Mouse (Mus musculus) gastrocnemius, postnatal 14 days (tissue): ENCODE measurements around the gene Casp8ap2. TPM values are rescaled to one million over a fixed set of nuclear protein-coding genes. Genes with fewer than 3 reads are reported as not detected.
A peak's percentile ranks its signal among the peaks of the same experiment; 100 is the strongest.

ENCODE experiments used
- DNase-seq: peaks from one replicate; pipeline ENCODE4 v3.0.0; 2021; ENCODE audit warnings: mixed read lengths
- intact Hi-C: fragments of 180-260 bp; cut with DNase I; formaldehyde crosslinking; loops from one replicate; pipeline ENCODE4 v1.15.1; 2025; ENCODE audit warnings: low total_unique reads
- total RNA-seq, 2 experiments: library from RNA; stranded (reverse); gene quantifications; 2 replicates each; pipeline ENCODE4 v1.2.3; 2021

The Casp8ap2 gene
- total RNA-seq, 2 experiments from 2014 or later = 4.7 to 5.2 TPM

DNA sequence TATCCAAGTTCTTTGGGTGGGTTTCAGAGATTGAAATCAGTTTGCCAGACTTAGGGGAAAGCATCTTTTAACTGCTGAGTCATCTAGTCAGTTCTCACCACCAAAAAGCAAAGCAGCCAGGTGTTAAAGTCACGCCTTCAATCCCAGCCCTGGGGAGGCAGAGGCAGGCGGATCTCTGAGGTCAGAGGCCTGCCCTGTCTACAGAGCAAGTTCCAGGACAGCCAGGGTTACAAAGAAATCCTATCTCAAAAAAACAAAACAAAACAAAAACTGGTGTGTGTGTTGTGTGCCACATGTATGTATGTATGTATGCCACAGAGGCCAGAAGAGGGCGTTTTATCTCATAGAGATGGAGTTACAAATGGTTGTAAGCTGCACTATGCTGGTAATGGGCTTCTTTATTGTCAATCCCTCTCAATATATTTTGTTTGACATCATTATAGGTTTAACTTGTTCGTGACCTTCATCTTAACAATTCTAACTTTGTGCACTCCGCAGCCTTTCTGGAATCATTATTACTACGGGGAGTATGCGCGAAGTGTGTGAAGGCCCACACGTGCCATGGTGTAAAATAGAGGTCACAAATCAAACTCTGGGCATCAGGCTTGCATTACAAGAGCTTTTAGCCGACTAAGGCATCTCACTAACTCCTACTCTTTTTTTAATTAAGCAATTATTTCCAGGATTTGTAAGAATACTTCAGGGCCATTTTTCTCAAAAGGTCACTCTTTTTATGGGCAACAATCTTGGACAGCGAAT lies 41.1 kb downstream of the Casp8ap2 start:
- DNase-seq = no peak

DNA sequence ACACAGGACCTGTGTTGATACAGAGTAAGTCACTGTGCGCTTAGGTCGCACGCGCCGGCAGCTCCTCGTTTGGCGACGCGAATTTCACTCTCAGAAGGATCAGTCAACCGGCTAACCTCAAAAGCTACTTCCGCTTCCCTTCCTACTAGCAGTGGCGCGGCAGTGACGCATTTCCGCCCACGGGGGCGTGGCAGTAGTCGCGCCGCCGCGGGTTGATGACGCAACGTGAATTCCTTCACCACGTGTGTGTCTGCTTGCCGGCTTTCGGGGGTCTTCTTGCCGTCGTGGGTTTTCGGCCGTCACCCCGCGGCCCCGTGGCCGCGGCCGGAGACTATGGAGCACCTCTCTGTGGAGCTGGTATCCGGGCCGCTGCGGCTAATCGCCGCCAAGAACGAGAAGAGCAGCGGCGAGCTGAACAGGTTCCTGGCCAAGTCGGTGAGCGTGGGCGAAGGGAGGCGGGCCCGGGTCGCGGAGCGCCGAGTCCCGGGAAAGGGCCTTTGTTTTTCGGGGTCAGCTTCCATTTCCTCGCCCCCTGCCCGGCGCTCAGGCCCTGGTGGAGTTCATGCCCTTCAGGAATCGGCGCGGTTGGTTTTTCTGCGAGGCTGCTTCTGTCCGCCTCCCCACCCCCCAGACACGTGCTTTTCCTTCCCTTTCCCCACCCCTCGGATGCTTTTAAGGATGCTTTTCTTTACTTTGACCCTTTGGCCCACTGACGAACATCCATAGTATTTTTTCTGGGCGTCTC lies 41.8 kb downstream of the Casp8ap2 start, which contains the start of gene Mdn1:
Gene Mdn1 (plus strand): TSS at position 202 of the 745 bp plus-strand sequence.
- DNase-seq = peak; percentile 94
- intact Hi-C loops = no loop called here

More for the DNA sequence above, 41.1 kb downstream of the Casp8ap2 start:
- intact Hi-C loops = no loop called here

DNA sequence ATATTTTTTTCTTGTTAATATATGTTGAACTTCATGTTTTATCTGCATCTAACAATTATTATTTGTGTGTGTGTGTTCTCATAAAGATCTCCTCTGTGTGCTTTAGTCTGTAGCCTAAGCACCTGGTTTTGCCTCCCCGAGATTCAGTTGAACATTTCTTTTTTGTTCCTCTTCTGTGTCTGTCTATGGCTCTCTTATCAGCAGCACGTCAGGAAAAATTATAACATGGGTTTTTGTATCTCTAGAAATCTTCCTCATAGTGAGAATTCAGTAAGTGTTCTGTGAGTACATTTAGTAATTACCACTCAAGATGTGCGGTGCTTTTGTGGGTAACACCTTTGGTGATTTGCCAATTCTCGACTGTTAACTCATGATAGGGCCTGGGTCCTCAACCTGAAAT lies 50.6 kb downstream of the Casp8ap2 start:
- DNase-seq = no peak
- intact Hi-C loops = no loop called here

DNA sequence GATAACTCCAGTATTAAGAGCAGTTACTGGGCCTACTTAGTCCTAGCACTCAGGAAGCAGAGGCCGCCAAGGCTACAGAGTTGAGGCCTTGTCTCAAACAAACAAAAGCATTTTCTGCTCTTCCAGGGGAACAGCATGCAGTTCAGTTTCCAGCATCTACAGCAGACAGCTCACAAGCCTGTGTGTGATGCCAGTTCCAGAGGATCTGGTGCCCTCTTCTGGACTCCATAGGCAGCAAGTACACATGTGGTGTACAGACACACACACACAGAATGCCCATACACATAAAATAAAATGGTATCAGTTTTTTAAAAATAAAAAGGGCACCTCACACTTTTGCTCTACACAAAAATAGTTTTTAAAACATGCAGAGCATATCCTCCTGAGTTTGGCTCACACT lies 53.0 kb downstream of the Casp8ap2 start:
- no peak for DNase-seq
- intact Hi-C loops = no loop called here

DNA sequence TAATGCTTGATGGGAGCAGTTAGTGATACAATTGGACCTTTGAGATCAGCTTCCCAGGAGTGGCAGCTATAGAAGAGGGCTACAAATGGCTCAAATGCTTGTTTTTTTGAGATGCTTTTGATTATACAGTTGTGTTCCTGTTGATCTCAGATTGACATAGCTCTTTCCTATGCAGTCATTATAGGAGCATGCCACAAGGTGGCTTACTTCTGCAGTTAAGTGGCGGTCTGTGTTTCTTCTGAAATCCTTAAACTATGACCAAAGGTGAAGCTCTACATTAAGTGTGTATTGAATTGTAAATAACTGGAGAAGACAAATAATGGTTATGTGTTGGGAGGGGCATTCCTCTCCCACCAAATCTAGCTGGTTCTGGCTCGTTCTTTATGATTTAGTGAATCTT lies 54.6 kb downstream of the Casp8ap2 start:
- intact Hi-C loops = no loop called here
- no peak for DNase-seq

DNA sequence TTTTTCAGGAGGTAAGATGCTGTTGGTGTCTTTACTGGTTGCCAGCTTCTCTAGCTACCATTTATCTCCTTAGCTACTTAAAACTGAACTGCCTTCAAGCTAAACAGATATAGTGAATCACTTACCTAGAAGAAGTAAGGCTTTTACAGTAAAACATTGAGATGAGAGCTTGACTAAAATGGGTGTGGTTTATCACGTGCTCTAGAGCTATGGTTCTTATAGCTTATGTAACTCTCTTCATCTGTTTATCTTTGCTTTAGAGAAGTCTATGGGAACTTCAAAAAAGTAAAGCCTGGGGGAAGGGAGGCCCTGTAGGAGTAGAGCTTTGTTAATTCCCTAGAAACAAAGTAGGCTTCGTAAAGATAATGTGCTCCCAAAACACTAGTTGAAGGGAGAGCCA lies 58.8 kb downstream of the Casp8ap2 start:
- intact Hi-C loops = no loop called here
- no peak for DNase-seq

DNA sequence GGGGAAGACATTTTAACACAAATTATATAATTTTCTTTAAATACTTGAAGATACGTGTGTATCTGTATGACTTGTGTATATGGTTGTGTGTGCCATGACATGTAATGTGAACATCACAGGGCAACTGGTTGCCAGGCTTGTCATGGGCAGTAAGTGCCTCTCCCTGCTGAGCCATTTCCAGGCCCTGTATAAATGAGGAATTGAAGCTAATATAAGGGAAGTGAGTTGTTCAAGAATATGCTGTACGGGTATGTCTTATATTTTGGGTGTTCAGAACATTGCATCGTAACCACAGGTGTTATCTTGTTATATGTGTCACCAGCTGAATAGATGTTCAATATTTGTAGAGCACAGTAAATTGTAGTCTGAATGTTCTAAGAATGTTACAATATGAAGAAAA lies 62.2 kb downstream of the Casp8ap2 start:
- DNase-seq = no peak
- intact Hi-C loops = no loop called here

DNA sequence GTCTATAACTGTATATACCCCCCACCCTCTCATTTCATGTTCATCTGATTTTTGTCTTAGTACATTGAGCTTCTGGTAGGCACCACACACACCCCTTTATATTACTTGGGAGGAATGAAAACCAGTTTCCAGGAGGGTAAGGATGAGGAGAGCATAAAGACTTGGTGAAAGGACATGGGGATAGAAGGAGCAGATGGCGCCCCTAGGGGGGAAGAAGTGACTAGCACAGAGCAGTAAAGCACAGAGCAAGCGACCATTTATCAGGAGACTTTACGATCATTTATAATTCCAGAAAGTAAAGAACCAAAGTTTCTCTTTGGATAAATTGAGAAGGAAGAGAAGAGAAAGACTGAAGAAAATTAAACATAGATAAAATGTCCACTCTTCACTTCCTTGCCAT lies 65.6 kb downstream of the Casp8ap2 start:
- intact Hi-C loops = no loop called here
- DNase-seq = no peak

DNA sequence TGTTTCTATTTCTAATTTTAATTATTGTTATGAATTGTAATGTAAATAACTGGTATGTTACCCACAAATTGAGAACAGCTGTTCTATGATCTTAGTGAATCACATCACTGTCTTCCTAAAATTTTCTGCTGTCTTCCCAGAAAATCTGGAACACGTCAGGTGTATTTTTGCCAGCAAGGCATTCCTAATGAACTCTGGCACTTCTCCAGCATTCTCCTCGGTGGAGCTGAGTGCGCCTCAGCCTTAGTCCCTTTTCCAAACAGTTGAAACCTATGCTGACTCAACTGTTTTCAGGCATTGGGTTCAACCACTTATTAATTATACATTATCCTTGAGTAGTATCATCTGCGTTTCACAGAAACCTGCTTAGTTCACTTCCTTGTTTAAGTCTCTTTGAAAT lies 67.2 kb downstream of the Casp8ap2 start:
- DNase-seq = no peak
- intact Hi-C loops = no loop called here

DNA sequence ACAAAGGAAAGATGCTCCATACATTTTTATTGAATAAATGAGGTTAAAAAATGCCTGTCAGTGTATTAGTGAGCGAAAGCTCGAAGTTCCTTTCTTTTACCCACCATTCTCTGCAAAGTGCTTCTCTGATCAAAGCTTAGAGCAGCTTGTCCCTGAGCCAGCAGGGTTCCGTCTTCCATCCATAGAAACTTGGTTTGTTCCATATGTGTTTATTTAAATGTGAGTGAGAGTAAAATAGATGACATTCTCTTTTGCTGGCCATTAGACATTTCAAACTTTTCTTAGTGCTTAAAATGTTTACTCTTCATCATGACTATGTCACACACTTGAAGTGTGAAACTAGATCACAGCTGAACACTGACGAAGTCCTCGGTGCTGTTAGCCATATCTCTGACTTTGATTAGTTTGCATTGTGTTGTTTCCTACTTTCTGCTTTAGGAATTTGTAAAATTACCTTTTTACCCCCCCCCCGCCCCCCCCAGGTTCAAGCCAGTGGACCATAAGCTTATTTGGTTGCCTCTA lies 67.9 kb downstream of the Casp8ap2 start:
- intact Hi-C loops = no loop called here
- no peak for DNase-seq

Other genes with a start within 250 kb of the Casp8ap2 start
- not detected for gene Gja10, start 12.7 kb upstream of the Casp8ap2 start, total RNA-seq
- gene Mdn1, start 41.7 kb downstream of the Casp8ap2 start, total RNA-seq = 1 to 10 TPM; 6.8 to 7.7 TPM
- 10 to 100 TPM; 28.6 to 38.6 TPM for gene Lyrm2, start 184.8 kb downstream of the Casp8ap2 start, total RNA-seq